Mouse (Mus musculus) CH12.LX (cell line): ENCODE data around the gene Tnnc2. TPM values are rescaled to one million over a fixed set of nuclear protein-coding genes. Genes with fewer than 3 reads are reported as not detected.
A peak's percentile ranks its signal among the peaks of the same experiment; 100 is the strongest.

Source experiments
- DNase-seq: peaks from one replicate; pipeline ENCODE4 v3.0.0-alpha.2; 2013; ENCODE audit errors: extremely low read depth
- H3K27ac ChIP-seq: 2 replicates; pipeline ENCODE4 v1.5.1; 2012; ENCODE audit warnings: low read depth, mild to moderate bottlenecking, control low read depth, moderate library complexity; ENCODE audit not compliant: insufficient read depth
- H3K27me3 ChIP-seq: replicated peaks from 2 replicates; pipeline ENCODE3; 2012; ENCODE audit warnings: inconsistent platforms
- H3K36me3 ChIP-seq, 2 experiments: replicated peaks in 1 of 2; 2 replicates each; pipeline versions ENCODE3 to v1.6.1; 2012; ENCODE audit warnings: inconsistent platforms in 1 of 2, low read length in 1 of 2, mild to moderate bottlenecking in 1 of 2, mixed read lengths in 1 of 2, moderate library complexity in 1 of 2; ENCODE audit not compliant: control insufficient read depth in 1 of 2, insufficient read depth in 1 of 2
- H3K4me1 ChIP-seq, 2 experiments: 2 replicates each; pipeline ENCODE4 v1.6.1; 2012; ENCODE audit warnings: inconsistent platforms in 1 of 2, moderate library complexity in 1 of 2; ENCODE audit not compliant: insufficient read depth in 2 of 2, control insufficient read depth in 1 of 2
- H3K4me2 ChIP-seq: 2 replicates; pipeline ENCODE4 v1.6.1; 2012; ENCODE audit warnings: low read depth, mild to moderate bottlenecking, control low read depth; ENCODE audit not compliant: poor library complexity, insufficient read depth, severe bottlenecking
- H3K4me3 ChIP-seq, 3 experiments: fragments of 150-350 bp in 1 of 3; sonication (generic) in 1 of 3; replicated peaks in 1 of 3; 2 replicates each; pipeline versions ENCODE3 to v1.5.1; 2011 to 2012; ENCODE audit warnings: low read depth in 2 of 3, low read length in 2 of 3, mild to moderate bottlenecking in 2 of 3, moderate library complexity in 2 of 3, control low read depth in 1 of 3, improper control_type of control experiment in 1 of 3, inconsistent platforms in 1 of 3, mixed read lengths in 1 of 3; ENCODE audit not compliant: poor library complexity in 1 of 3
- H3K79me2 ChIP-seq: replicated peaks from 2 replicates; pipeline ENCODE4 v1.6.1; 2012; ENCODE audit warnings: mild to moderate bottlenecking, moderate library complexity; ENCODE audit not compliant: control insufficient read depth, poor library complexity, insufficient read depth, severe bottlenecking; ENCODE audit errors: extremely low read depth
- H3K9ac ChIP-seq: 2 replicates; pipeline ENCODE4 v1.6.1; 2012; ENCODE audit warnings: low read depth, mild to moderate bottlenecking, control low read depth, moderate library complexity; ENCODE audit not compliant: insufficient read depth
- H3K9me3 ChIP-seq: replicated peaks from 2 replicates; pipeline ENCODE3; 2012; ENCODE audit warnings: low read length, inconsistent platforms, mixed read lengths
- CHD1 ChIP-seq: IDR thresholded peaks from 2 replicates; pipeline ENCODE4 v1.6.1; 2012; ENCODE audit warnings: low read depth, low read length, improper control_type of control experiment, inconsistent platforms
- CHD2 ChIP-seq: IDR thresholded peaks from 2 replicates; pipeline ENCODE4 v1.6.1; 2011; ENCODE audit warnings: low read length, improper control_type of control experiment
- CTCF ChIP-seq, 2 experiments: IDR thresholded peaks in 1 of 2; conservative IDR thresholded peaks in 1 of 2; 2 replicates each; pipeline ENCODE4 v1.5.1; 2011 to 2012; ENCODE audit warnings: low read depth in 2 of 2, low read length in 2 of 2, improper control_type of control experiment in 1 of 2, inconsistent platforms in 1 of 2, mild to moderate bottlenecking in 1 of 2, moderate library complexity in 1 of 2
- E2F4 ChIP-seq: IDR thresholded peaks from 2 replicates; pipeline ENCODE4 v1.6.1; 2011; ENCODE audit warnings: low read depth, low read length, improper control_type of control experiment; ENCODE audit not compliant: insufficient replicate concordance
- ETS1 ChIP-seq: conservative IDR thresholded peaks from 2 replicates; pipeline ENCODE4 v1.6.1; 2012; ENCODE audit warnings: low read depth, mild to moderate bottlenecking, inconsistent platforms, low read length, improper control_type of control experiment, moderate library complexity
- GABPA ChIP-seq: IDR thresholded peaks from 2 replicates; pipeline ENCODE4 v1.6.1; 2012; ENCODE audit warnings: low read depth, low read length, improper control_type of control experiment, inconsistent platforms; ENCODE audit not compliant: insufficient replicate concordance
- JUND ChIP-seq: conservative IDR thresholded peaks from 2 replicates; pipeline ENCODE4 v1.6.1; 2011; ENCODE audit warnings: low read depth, low read length, improper control_type of control experiment
- MAFK ChIP-seq: IDR thresholded peaks from 2 replicates; pipeline ENCODE4 v1.6.1; 2011; ENCODE audit warnings: low read length, improper control_type of control experiment; ENCODE audit not compliant: insufficient replicate concordance
- MAZ ChIP-seq: IDR thresholded peaks from 2 replicates; pipeline ENCODE4 v1.6.1; 2012; ENCODE audit warnings: low read depth, mild to moderate bottlenecking, inconsistent platforms, low read length, improper control_type of control experiment, moderate library complexity
- MXI1 ChIP-seq: IDR thresholded peaks from 2 replicates; pipeline ENCODE4 v1.6.1; 2011; ENCODE audit warnings: mild to moderate bottlenecking, low read depth, low read length, improper control_type of control experiment
- MYC ChIP-seq: IDR thresholded peaks from 2 replicates; pipeline ENCODE4 v1.6.1; 2011; ENCODE audit warnings: low read depth, mild to moderate bottlenecking, improper control_type of control experiment, low read length
- NELFE ChIP-seq: IDR thresholded peaks from 2 replicates; pipeline ENCODE4 v1.6.1; 2011; ENCODE audit warnings: low read depth, low read length, improper control_type of control experiment
- NRF1 ChIP-seq: IDR thresholded peaks from 2 replicates; pipeline ENCODE4 v1.6.1; 2014; ENCODE audit warnings: low read depth, mild to moderate bottlenecking, inconsistent platforms, low read length, improper control_type of control experiment, moderate library complexity
- POLR2A ChIP-seq: IDR thresholded peaks from 2 replicates; pipeline ENCODE4 v1.6.1; 2011; ENCODE audit warnings: low read depth, mild to moderate bottlenecking, improper control_type of control experiment, low read length
- POLR2AphosphoS2 ChIP-seq: IDR thresholded peaks from 2 replicates; pipeline ENCODE4 v1.6.1; 2011; ENCODE audit warnings: low read depth, low read length, improper control_type of control experiment
- RCOR1 ChIP-seq: conservative IDR thresholded peaks from 2 replicates; pipeline ENCODE4 v1.6.1; 2012; ENCODE audit warnings: low read depth, mild to moderate bottlenecking, inconsistent platforms, low read length, improper control_type of control experiment
- SIN3A ChIP-seq: IDR thresholded peaks from 2 replicates; pipeline ENCODE4 v1.6.1; 2012; ENCODE audit warnings: low read length, improper control_type of control experiment, inconsistent platforms
- SMC3 ChIP-seq: IDR thresholded peaks from 2 replicates; pipeline ENCODE4 v1.6.1; 2011; ENCODE audit warnings: low read depth, low read length, improper control_type of control experiment
- TBP ChIP-seq: conservative IDR thresholded peaks from 2 replicates; pipeline ENCODE4 v1.6.1; 2011; ENCODE audit warnings: low read depth, low read length, improper control_type of control experiment
- UBTF ChIP-seq: IDR thresholded peaks from 2 replicates; pipeline ENCODE4 v1.6.1; 2012; ENCODE audit warnings: low read depth, mild to moderate bottlenecking, inconsistent platforms, low read length, improper control_type of control experiment, moderate library complexity
- ZNF384 ChIP-seq: IDR thresholded peaks from 2 replicates; pipeline ENCODE4 v1.6.1; 2012; ENCODE audit warnings: low read depth, low read length, improper control_type of control experiment, inconsistent platforms
- dilution Hi-C: fragments of 300-500 bp; cut with MboI; formaldehyde crosslinking; loops from 2 replicates; pipeline ENCODE4 v1.14.3; 2020; ENCODE audit warnings: low sequenced_read_pairs; ENCODE audit not compliant: extremely low pct_unique_long_range_greater_than_20kb, extremely low pct_ligation_motif_present
- in situ Hi-C: fragments of 300-500 bp; cut with MboI; formaldehyde crosslinking; loops from 3 replicates; pipeline ENCODE4 v1.14.3; 2019; ENCODE audit warnings: low sequenced_read_pairs, low pct_ligation_motif_present, low pct_unique_long_range_greater_than_20kb, mixed read lengths
- polyA plus RNA-seq: library from polyadenylated mRNA; unstranded; fragments of >175 nt; gene quantifications from 2 replicates; pipeline ENCODE4 v1.2.1, GENCODE M21; 2012; ENCODE audit warnings: low read depth; ENCODE audit not compliant: insufficient read length
- total RNA-seq, 2 experiments: library from RNA; depleted of rRNA; stranded (reverse); fragments of 300-350 nt in 1 of 2; fragments of >200 nt in 1 of 2; gene quantifications; 2 replicates each; pipeline ENCODE4 v1.2.3; 2012 to 2014

The Tnnc2 gene
- total and polyA plus RNA-seq, 3 experiments = not detected

GRCm38 (mm10) chr2:164813557-164813956 lies 33.8 kb upstream of the Tnnc2 start:
- Histone ChIP-seq H3K79me2 (no peaks in the 10 kb centered on the region), H3K4me2 (no peak overlapping the region), H3K4me1 (no peaks in the 10 kb centered on the region), H3K4me3 (no peak overlapping the region), H3K27me3 (no peaks in the 10 kb centered on the region), H3K27ac (no peak overlapping the region), H3K36me3 (peaks cover 7 to 52% of the 10 kb centered on the region in 2 experiments), H3K9ac (no peak overlapping the region), H3K9me3 (no peaks in the 10 kb centered on the region)
- dilution Hi-C loops = no loop called here
- DNase-seq = no peak
- no peak for TF ChIP-seq MAZ
- in situ Hi-C loops = no loop called here

DNA sequence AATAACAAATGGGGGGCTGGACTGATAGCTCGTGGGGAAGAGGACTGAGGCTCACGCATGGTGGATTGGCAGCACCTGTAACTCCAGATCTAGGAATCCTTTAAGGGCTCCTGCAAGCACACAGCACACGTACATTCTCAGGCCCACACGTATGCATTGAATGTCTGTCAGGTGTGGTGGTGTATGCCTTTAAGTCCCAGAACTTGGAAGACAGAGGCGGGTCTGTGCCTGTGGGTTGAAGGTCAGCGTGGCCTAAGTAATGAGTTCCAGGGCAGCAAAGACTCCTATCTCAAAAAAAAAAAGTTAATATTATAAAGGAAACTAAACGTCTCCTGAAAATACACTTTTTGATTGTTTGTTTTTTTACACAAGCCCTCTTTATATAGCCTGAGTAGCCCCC lies 26.8 kb upstream of the Tnnc2 start:
- Histone ChIP-seq H3K79me2 (peaks cover 12% of the 10 kb centered on the region), H3K27me3 (no peaks in the 10 kb centered on the region), H3K27ac (no peak overlapping the region)
- no peak for TF ChIP-seq JUND
- TF ChIP-seq E2F4 = no peak
- TF ChIP-seq TBP = no peak
- no peak for TF ChIP-seq NELFE
- no peak for TF ChIP-seq POLR2AphosphoS2
- TF ChIP-seq GABPA = no peak
- no peak for TF ChIP-seq SMC3
- TF ChIP-seq CHD1 = no peak
- TF ChIP-seq MAFK = no peak
- no peak for TF ChIP-seq ZNF384
- no peak for TF ChIP-seq RCOR1
- no peak for TF ChIP-seq POLR2A
- TF ChIP-seq NRF1 = no peak
- no peak for TF ChIP-seq CHD2
- TF ChIP-seq MAZ = no peak
- no peak for TF ChIP-seq ETS1
- TF ChIP-seq, all 38 proteins: peak for 0
- Histone ChIP-seq H3K4me3 (no peak overlapping the region), H3K9ac (no peak overlapping the region), H3K9me3 (no peaks in the 10 kb centered on the region), H3K36me3 (peaks cover 7 to 44% of the 10 kb centered on the region in 2 experiments), H3K4me2 (no peak overlapping the region), H3K4me1 (peaks cover 5 to 25% of the 10 kb centered on the region in 2 experiments; a peak in 2 of 4 replicates)
- dilution Hi-C loops (no loop called here), in situ Hi-C loops (no loop called here)
- no peak for DNase-seq

DNA sequence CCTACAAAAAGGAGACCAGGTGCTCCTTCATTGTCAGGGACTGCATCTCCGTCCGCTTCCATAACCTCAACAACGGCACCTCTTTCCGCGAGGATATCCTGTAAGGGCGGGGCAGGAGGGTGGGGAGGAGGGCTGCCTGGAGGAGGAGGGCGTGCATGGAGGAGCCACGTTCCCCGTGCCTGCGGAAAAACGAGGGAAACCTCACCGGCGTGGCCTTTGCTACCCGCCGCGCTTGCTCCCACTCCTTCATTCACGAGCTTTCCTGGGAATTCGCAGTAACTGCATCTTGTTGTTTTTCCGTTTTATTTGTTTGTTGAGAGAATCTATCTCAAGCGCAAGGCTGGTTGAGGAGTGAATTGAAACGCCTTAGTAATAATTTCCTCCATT lies 25.6 kb upstream of the Tnnc2 start:
- DNase-seq = no peak
- Histone ChIP-seq H3K79me2 (peaks cover 12% of the 10 kb centered on the region), H3K9ac (peak overlapping the region; percentile 64), H3K9me3 (no peaks in the 10 kb centered on the region), H3K27ac (peak overlapping the region; percentile 34), H3K4me3 (peak overlapping the region; percentile 76 to 93 (median 79)), H3K4me1 (peaks cover 5 to 25% of the 10 kb centered on the region in 2 experiments; a peak in 2 of 4 replicates), H3K27me3 (no peaks in the 10 kb centered on the region), H3K36me3 (peaks cover 8 to 48% of the 10 kb centered on the region in 2 experiments), H3K4me2 (peak overlapping the region; percentile 73)
- in situ Hi-C loops (no loop called here), dilution Hi-C loops (no loop called here)
- TF ChIP-seq CHD1 (no peak), SIN3A (no peak), RCOR1 (no peak), ZNF384 (no peak), MXI1 (no peak), MYC (peak; percentile 55; the same call in 1 of the 2 replicates), UBTF (0 out of 2 replicates have a peak, but pooled peaks have one; percentile 19), CTCF (conservative IDR thresholded peaks at IDR 0.05 in 1 of 2, IDR thresholded peaks at IDR 0.05 in 1 of 2; ENCODE audit: low read depth in 2 of 2, low read length in 2 of 2) (no peak)
